ENCODE assay signal across 9 mouse cellular contexts in genomic region chr12:59065776-59066175, GRCm38 (mm10). TPM values are rescaled to one million over a fixed set of nuclear protein-coding genes. Genes with fewer than 3 reads are reported as not detected.
A peak's percentile ranks its signal among the peaks of the same experiment; 100 is the strongest.
DNase-seq lines count a peak whose midpoint lies in the region; ATAC-seq and TF ChIP-seq lines count a peak whose summit lies in the region.
"Had no signal": no experiment of that assay in that cellular context is flagged by ENCODE, and none has a peak within 500 bp of the region (broad histone marks: within the 10 kb centered on the region; RNA-seq: fewer than 3 reads in every experiment).

No protein-coding gene starts in this region.

- H3K4me1 ChIP-seq in megakaryocyte, embryonic 14.5 days, result peaks cover 17% of the 10 kb centered on the region; the same call in 1 of the 2 replicates
- peaks cover 13% of the 10 kb centered on the region for H3K4me1 ChIP-seq in forebrain, embryonic 15.5 days
- H3K4me1 ChIP-seq in liver, embryonic 14.5 days (replicated peaks; ENCODE audit: control insufficient read depth in 2 of 2, insufficient read depth in 2 of 2, low read length in 1 of 2), result peaks cover 5 to 11% of the 10 kb centered on the region in 2 experiments

- no peak for DNase-seq in liver, embryonic 14.5 days (ENCODE audit: low read depth in 3 of 3, low spot score in 3 of 3)
- no peak for DNase-seq in spleen, postnatal 14 days (ENCODE audit: low spot score in 2 of 2)
- no peak for DNase-seq in thymus, postnatal 36 days
- DNase-seq in urinary bladder, adult 2 months (ENCODE audit: low spot score), result no peak
- DNase-seq: adrenal gland, adult 8-10 months; gastrocnemius, postnatal 36 days had no signal

- peak overlapping the region; percentile 68 for H3K4me2 ChIP-seq in forebrain, embryonic 15.5 days (replicated peaks)
- H3K4me2 ChIP-seq in liver, embryonic 14.5 days (ENCODE audit: low read depth), result peak overlapping the region; percentile 87

- H3K36me3 ChIP-seq in megakaryocyte, embryonic 14.5 days (replicated peaks; ENCODE audit: low read length), result peaks cover 28% of the 10 kb centered on the region
- H3K36me3 ChIP-seq in forebrain, embryonic 15.5 days, result peaks cover 25% of the 10 kb centered on the region
- peaks cover 29% of the 10 kb centered on the region for H3K36me3 ChIP-seq in liver, embryonic 14.5 days (replicated peaks; ENCODE audit: control insufficient read depth, insufficient read depth, low read depth)

- H3K9ac ChIP-seq in forebrain, embryonic 15.5 days (replicated peaks), result peak overlapping the region; percentile 63; the same call in 1 of the 2 replicates
- peak overlapping the region; percentile 56 for H3K9ac ChIP-seq in liver, embryonic 14.5 days (replicated peaks)

- ATAC-seq in megakaryocyte, adult 5-6 weeks (ENCODE audit: poor library complexity, severe bottlenecking), result no peak
- ATAC-seq in forebrain, embryonic 15.5 days (replicated peaks), result no peak
- no peak for ATAC-seq in liver, embryonic 14.5 days (ENCODE audit: insufficient read depth)

- TF ChIP-seq CTCF in liver, embryonic 14.5 days (IDR thresholded peaks at IDR 0.05; ENCODE audit: low read depth), result no peak

- peak overlapping the region; percentile 96 for H3K4me3 ChIP-seq in megakaryocyte, embryonic 14.5 days (replicated peaks)
- peak overlapping the region; percentile 98 for H3K4me3 ChIP-seq in forebrain, embryonic 15.5 days
- peak overlapping the region; percentile 82 to 83; a peak in 3 of 4 replicates for H3K4me3 ChIP-seq in liver, embryonic 14.5 days (ENCODE audit: insufficient read depth in 1 of 2, low read depth in 2 of 2, low read length in 2 of 2)

- 74% methylated on average over 3 of the region's 3 CpGs for WGBS in forebrain, embryonic 15.5 days
- 33% methylated on average over 3 of the region's 3 CpGs for WGBS in liver, embryonic 14.5 days (ENCODE audit: insufficient replicate concordance)

- no peaks in the 10 kb centered on the region for H3K9me3 ChIP-seq in megakaryocyte, embryonic 14.5 days
- no peaks in the 10 kb centered on the region for H3K9me3 ChIP-seq in forebrain, embryonic 15.5 days
- no peaks in the 10 kb centered on the region for H3K9me3 ChIP-seq in liver, embryonic 14.5 days (ENCODE audit: control insufficient read depth, low read length)

- H3K27me3 ChIP-seq in megakaryocyte, embryonic 14.5 days (replicated peaks), result no peaks in the 10 kb centered on the region
- no peaks in the 10 kb centered on the region for H3K27me3 ChIP-seq in forebrain, embryonic 15.5 days
- no peaks in the 10 kb centered on the region for H3K27me3 ChIP-seq in liver, embryonic 14.5 days (ENCODE audit: control insufficient read depth, insufficient read depth, low read length)

- H3K27ac ChIP-seq in forebrain, embryonic 15.5 days (replicated peaks), result peak overlapping the region; percentile 95
- peak overlapping the region; percentile 66 for H3K27ac ChIP-seq in liver, embryonic 14.5 days

- no peak for TF ChIP-seq EP300 in liver, embryonic 14.5 days (IDR thresholded peaks at IDR 0.05; ENCODE audit: low read depth)

RNA-seq across cellular contexts. Expression of gene Pnn, which starts 0.9 kb away (rescaled TPM):
- polyA plus RNA-seq in megakaryocyte, embryonic 14.5 days (2012; ENCODE audit: insufficient read depth, low replicate concordance), result 14.7 and 32.9 TPM in 2 replicates
- 45.4 and 47.7 TPM in 2 replicates for total RNA-seq in megakaryocyte, adult 5-6 weeks (2015)
- 67.4 and 83.2 TPM in 2 replicates for total RNA-seq in megakaryocyte, adult 5-6 weeks (2017)
- 82.1 and 85.9 TPM in 2 replicates for polyA plus RNA-seq in forebrain, embryonic 15.5 days (2015; fragmentation: Nextera tagmentation; extraction: Ambion mirVana)
- 19.2 and 43.8 TPM in 2 replicates for polyA plus RNA-seq in liver, embryonic 14.5 days (2012; rRNA removed)
- 27.3 and 29.9 TPM in 2 replicates for polyA plus RNA-seq in liver, embryonic 14.5 days (2014; fragmentation: Nextera tagmentation; extraction: Ambion mirVana)
- 52.1 and 60.8 TPM in 2 replicates for polyA plus RNA-seq in urinary bladder, adult 2 months (2012; rRNA removed)

RNA-seq across cellular contexts. Expression of gene Trappc6b, which starts 4.5 kb away (rescaled TPM):
- 15.5 and 76.7 TPM in 2 replicates for polyA plus RNA-seq in megakaryocyte, embryonic 14.5 days (2012; ENCODE audit: insufficient read depth, low replicate concordance)
- 86.7 and 89.7 TPM in 2 replicates for total RNA-seq in megakaryocyte, adult 5-6 weeks (2015)
- total RNA-seq in megakaryocyte, adult 5-6 weeks (2017), result 47.0 and 65.2 TPM in 2 replicates
- polyA plus RNA-seq in forebrain, embryonic 15.5 days (2015; fragmentation: Nextera tagmentation; extraction: Ambion mirVana), result 150 and 159 TPM in 2 replicates
- polyA plus RNA-seq in liver, embryonic 14.5 days (2012; rRNA removed), result 26.8 and 36.4 TPM in 2 replicates
- polyA plus RNA-seq in liver, embryonic 14.5 days (2014; fragmentation: Nextera tagmentation; extraction: Ambion mirVana), result 32.3 and 34.3 TPM in 2 replicates
- 100 and 122 TPM in 2 replicates for polyA plus RNA-seq in urinary bladder, adult 2 months (2012; rRNA removed)

RNA-seq across cellular contexts. Expression of gene Mia2, which starts 29.8 kb away (rescaled TPM):
- polyA plus RNA-seq in megakaryocyte, embryonic 14.5 days (2012; ENCODE audit: insufficient read depth, low replicate concordance), result 12.8 and 26.3 TPM in 2 replicates
- total RNA-seq in megakaryocyte, adult 5-6 weeks (2015), result 259 and 268 TPM in 2 replicates
- 263 and 350 TPM in 2 replicates for total RNA-seq in megakaryocyte, adult 5-6 weeks (2017)
- polyA plus RNA-seq in forebrain, embryonic 15.5 days (2015; fragmentation: Nextera tagmentation; extraction: Ambion mirVana), result 32.3 and 37.2 TPM in 2 replicates
- 26.9 and 31.7 TPM in 2 replicates for polyA plus RNA-seq in liver, embryonic 14.5 days (2012; rRNA removed)
- polyA plus RNA-seq in liver, embryonic 14.5 days (2014; fragmentation: Nextera tagmentation; extraction: Ambion mirVana), result 42.6 and 43.4 TPM in 2 replicates
- 58.4 and 62.9 TPM in 2 replicates for polyA plus RNA-seq in urinary bladder, adult 2 months (2012; rRNA removed)

RNA-seq across cellular contexts. Expression of gene Gemin2, which starts 52.6 kb away (rescaled TPM):
- polyA plus RNA-seq in megakaryocyte, embryonic 14.5 days (2012; ENCODE audit: insufficient read depth, low replicate concordance), result 1.8 TPM in 1 of 2 replicates, not detected in the other
- total RNA-seq in megakaryocyte, adult 5-6 weeks (2015), result 10.1 and 14.3 TPM in 2 replicates
- 9.3 and 10.7 TPM in 2 replicates for total RNA-seq in megakaryocyte, adult 5-6 weeks (2017)
- 15.7 TPM in 2 replicates for polyA plus RNA-seq in forebrain, embryonic 15.5 days (2015; fragmentation: Nextera tagmentation; extraction: Ambion mirVana)
- polyA plus RNA-seq in liver, embryonic 14.5 days (2012; rRNA removed), result 7.6 and 10.2 TPM in 2 replicates
- 14.3 and 14.5 TPM in 2 replicates for polyA plus RNA-seq in liver, embryonic 14.5 days (2014; fragmentation: Nextera tagmentation; extraction: Ambion mirVana)
- 7.7 and 8.5 TPM in 2 replicates for polyA plus RNA-seq in urinary bladder, adult 2 months (2012; rRNA removed)

RNA-seq across cellular contexts. Expression of gene Sec23a, which starts 54.0 kb away (rescaled TPM):
- 1.2 and 1.5 TPM in 2 replicates for polyA plus RNA-seq in megakaryocyte, embryonic 14.5 days (2012; ENCODE audit: insufficient read depth, low replicate concordance)
- total RNA-seq in megakaryocyte, adult 5-6 weeks (2015), result 17.5 and 21.1 TPM in 2 replicates
- 20.5 and 21.1 TPM in 2 replicates for total RNA-seq in megakaryocyte, adult 5-6 weeks (2017)
- 99.4 and 102 TPM in 2 replicates for polyA plus RNA-seq in forebrain, embryonic 15.5 days (2015; fragmentation: Nextera tagmentation; extraction: Ambion mirVana)
- 8.0 and 10.6 TPM in 2 replicates for polyA plus RNA-seq in liver, embryonic 14.5 days (2012; rRNA removed)
- 23.7 and 25.1 TPM in 2 replicates for polyA plus RNA-seq in liver, embryonic 14.5 days (2014; fragmentation: Nextera tagmentation; extraction: Ambion mirVana)
- 38.8 and 41.9 TPM in 2 replicates for polyA plus RNA-seq in urinary bladder, adult 2 months (2012; rRNA removed)
